Mouse (Mus musculus) embryonic facial prominence, embryonic 14.5 days (tissue): ENCODE measurements at regions not wholly inside any gene's neighbourhood (a gene's known extent, or its start where the extent isn't known, plus 50 kb on each side); places are given as distances from the start of the nearest gene placed in this dataset.

Experiments
- ATAC-seq: fragments of 200-750 bp; cut with Nextera tagmentation; 2 replicates; pipeline ENCODE4 v1.8.0; 2017; ENCODE audit warnings: low read depth, moderate number of reproducible peaks, moderate TSS enrichment
- DNase-seq: peaks from one replicate; pipeline ENCODE4 v3.0.0-alpha.2; 2015; ENCODE audit warnings: low spot score
- H3K27ac ChIP-seq: fragments of 300-500 bp; sonication (generic); replicated peaks from 2 replicates; pipeline ENCODE4 v1.5.1; 2014; ENCODE audit warnings: low read depth, mild to moderate bottlenecking, low read length, moderate library complexity
- H3K27me3 ChIP-seq: fragments of 300-500 bp; sonication (generic); replicated peaks from 2 replicates; pipeline ENCODE4 v1.6.1; 2014; ENCODE audit warnings: low read length; ENCODE audit not compliant: control insufficient read depth, insufficient read depth
- H3K36me3 ChIP-seq: fragments of 300-500 bp; sonication (generic); 2 replicates; pipeline ENCODE4 v1.6.1; 2014; ENCODE audit warnings: low read length, mixed read lengths; ENCODE audit not compliant: control insufficient read depth, insufficient read depth
- H3K4me1 ChIP-seq: fragments of 300-500 bp; sonication (generic); 2 replicates; pipeline ENCODE4 v1.6.1; 2014; ENCODE audit warnings: antibody characterized with exemption, low read length; ENCODE audit not compliant: control insufficient read depth, insufficient read depth
- H3K4me2 ChIP-seq: fragments of 300-500 bp; sonication (generic); 2 replicates; pipeline ENCODE4 v1.6.1; 2014; ENCODE audit warnings: low read depth, mild to moderate bottlenecking, low read length, moderate library complexity, mixed read lengths
- H3K4me3 ChIP-seq: fragments of 300-500 bp; sonication (generic); 2 replicates; pipeline ENCODE4 v1.5.1; 2014; ENCODE audit warnings: low read depth, mild to moderate bottlenecking, low read length
- H3K9ac ChIP-seq: fragments of 300-500 bp; sonication (generic); 2 replicates; pipeline ENCODE4 v1.6.1; 2014; ENCODE audit warnings: low read depth, mild to moderate bottlenecking, low read length, moderate library complexity, mixed read lengths
- H3K9me3 ChIP-seq: fragments of 300-500 bp; sonication (generic); 2 replicates; pipeline ENCODE4 v1.6.1; 2016; ENCODE audit warnings: low read length; ENCODE audit not compliant: control insufficient read depth
- WGBS: fragments of 180-500 bp; shearing (Covaris S2); extraction: QIAGEN DNeasy Blood & Tissue Kit; methylation state at CpG from one replicate; pipeline ENCODE4 v1.1.7; 2014; 5-methylcytosine and 5-hydroxymethylcytosine counted together

DNA sequence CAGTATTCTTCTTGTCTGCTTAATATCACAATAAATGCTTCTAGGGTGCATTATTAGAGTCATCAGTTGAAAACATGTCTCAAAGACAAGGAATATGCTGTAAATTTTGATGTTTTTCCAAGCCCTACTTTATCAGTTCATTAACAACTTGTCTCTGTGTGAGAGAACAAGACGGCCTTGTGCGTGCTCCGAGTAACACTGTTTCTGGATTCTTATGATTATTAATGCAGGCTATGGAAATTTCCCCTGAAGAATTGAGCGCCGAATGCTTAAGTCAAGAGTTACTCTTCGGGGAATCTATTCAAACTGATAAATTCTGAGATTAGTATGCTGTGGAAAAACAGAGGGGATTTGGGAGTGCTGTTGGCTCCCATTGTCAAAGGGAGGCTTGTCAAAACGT is 72.2 kb upstream of the B3gat2 start:
- no peaks in the 10 kb centered on the region for H3K27me3 ChIP-seq
- H3K36me3 ChIP-seq, result no peaks in the 10 kb centered on the region
- H3K27ac ChIP-seq, result no peak overlapping the region
- DNase-seq (no peak), ATAC-seq (no peak)
- no peaks in the 10 kb centered on the region for H3K4me1 ChIP-seq
- no peak overlapping the region for H3K9ac ChIP-seq
- no peaks in the 10 kb centered on the region for H3K9me3 ChIP-seq
- 79% methylated on average over 7 of the region's 7 CpGs for WGBS
- H3K4me3 ChIP-seq, result no peak overlapping the region
- H3K4me2 ChIP-seq, result no peak overlapping the region

DNA sequence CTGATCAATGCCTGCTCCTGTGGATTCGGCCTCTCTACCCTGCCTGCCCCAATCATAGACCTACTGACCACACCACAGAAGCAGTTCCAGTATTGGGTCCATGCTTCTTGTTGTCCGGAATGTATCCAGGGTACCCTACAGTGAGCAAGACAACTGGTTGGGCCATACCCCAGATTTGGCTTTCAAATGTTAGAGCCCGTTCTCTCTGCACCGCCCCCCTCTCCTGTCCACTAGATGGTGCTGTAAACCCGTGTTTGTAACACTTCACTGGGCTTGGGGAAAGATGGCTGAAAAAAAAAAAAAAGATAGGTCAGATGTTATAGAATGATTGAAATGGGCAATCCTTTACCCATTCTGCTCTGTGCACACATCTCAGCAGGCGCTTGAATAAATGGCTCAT is 56.1 kb upstream of the B3gat2 start:
- Histone ChIP-seq H3K27me3 (no peaks in the 10 kb centered on the region), H3K27ac (no peak overlapping the region), H3K9ac (no peak overlapping the region), H3K4me3 (no peak overlapping the region), H3K4me1 (no peaks in the 10 kb centered on the region), H3K4me2 (no peak overlapping the region), H3K36me3 (no peaks in the 10 kb centered on the region), H3K9me3 (no peaks in the 10 kb centered on the region)
- DNase-seq, result peak; percentile 35
- WGBS, result 22% methylated on average over 6 of the region's 6 CpGs
- ATAC-seq, result peak; percentile 57; the same call in 1 of the 2 replicates

DNA sequence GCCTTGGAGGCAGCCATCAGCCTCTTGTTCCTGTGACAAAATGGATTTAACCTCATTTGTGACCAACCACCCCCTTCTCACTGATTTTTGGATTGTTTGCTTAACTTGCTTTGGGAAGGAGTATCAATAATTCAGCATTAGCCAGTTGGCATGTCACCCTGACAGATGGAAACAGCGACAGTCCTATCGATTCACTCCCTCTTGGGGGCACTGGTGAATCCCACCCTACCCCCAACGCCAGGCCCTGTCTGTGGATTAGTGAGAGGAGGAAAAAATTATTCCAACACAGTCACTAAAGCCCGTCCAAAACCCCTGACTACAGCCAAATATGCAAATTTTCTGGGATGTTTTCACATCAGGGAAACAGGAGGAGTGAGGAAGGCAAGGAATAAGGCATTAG is 55.1 kb upstream of the B3gat2 start:
- Histone ChIP-seq H3K4me2 (no peak overlapping the region), H3K27me3 (no peaks in the 10 kb centered on the region), H3K9ac (no peak overlapping the region), H3K27ac (no peak overlapping the region), H3K4me1 (no peaks in the 10 kb centered on the region), H3K4me3 (no peak overlapping the region), H3K36me3 (no peaks in the 10 kb centered on the region), H3K9me3 (no peaks in the 10 kb centered on the region)
- DNase-seq, result no peak
- no peak for ATAC-seq
- WGBS, result 52% methylated on average over 4 of the region's 4 CpGs
